Mouse (Mus musculus) forebrain, embryonic 13.5 days (tissue): Measurements from ENCODE around the gene Retreg1. TPM values are rescaled to one million over a fixed set of nuclear protein-coding genes. Genes with fewer than 3 reads are reported as not detected.

Source experiments
- ATAC-seq: fragments of 200-750 bp; cut with Nextera tagmentation; 2 replicates; pipeline ENCODE4 v1.8.0; 2017
- H3K27ac ChIP-seq: fragments of 300-500 bp; sonication (generic); 2 replicates; pipeline ENCODE4 v1.5.1; 2015; ENCODE audit warnings: inconsistent platforms, mild to moderate bottlenecking, moderate library complexity
- H3K27me3 ChIP-seq: fragments of 300-500 bp; sonication (generic); 2 replicates; pipeline ENCODE4 v1.6.1; 2015; ENCODE audit warnings: mild to moderate bottlenecking, inconsistent platforms
- H3K36me3 ChIP-seq: fragments of 300-500 bp; sonication (generic); 2 replicates; pipeline ENCODE4 v1.6.1; 2015; ENCODE audit warnings: mild to moderate bottlenecking, inconsistent platforms; ENCODE audit not compliant: poor library complexity, severe bottlenecking
- H3K4me1 ChIP-seq: fragments of 300-500 bp; sonication (generic); 2 replicates; pipeline ENCODE4 v1.6.1; 2015; ENCODE audit warnings: inconsistent platforms
- H3K4me2 ChIP-seq: fragments of 300-500 bp; sonication (generic); 2 replicates; pipeline ENCODE4 v1.6.1; 2015; ENCODE audit warnings: inconsistent platforms, mild to moderate bottlenecking, moderate library complexity
- H3K4me3 ChIP-seq: fragments of 300-500 bp; sonication (generic); 2 replicates; pipeline ENCODE4 v1.5.1; 2015; ENCODE audit warnings: mild to moderate bottlenecking, inconsistent platforms
- H3K9ac ChIP-seq: fragments of 300-500 bp; sonication (generic); 2 replicates; pipeline ENCODE4 v1.6.1; 2015; ENCODE audit warnings: mild to moderate bottlenecking, inconsistent platforms
- H3K9me3 ChIP-seq: fragments of 300-500 bp; sonication (generic); replicated peaks from 2 replicates; pipeline ENCODE4 v1.6.1; 2016; ENCODE audit warnings: inconsistent platforms
- WGBS: fragments of 180-500 bp; shearing (Covaris S2); methylation state at CpG from one replicate; pipeline ENCODE4 v1.1.7; 2015; 5-methylcytosine and 5-hydroxymethylcytosine counted together
- polyA plus RNA-seq: library from polyadenylated mRNA; unstranded; fragments of >200 nt; fragmentation: Nextera tagmentation; extraction: Ambion mirVana; gene quantifications from 2 replicates; pipeline ENCODE4 v1.2.1, GENCODE M21; 2015

The Retreg1 gene
- polyA plus RNA-seq, 1 experiment from 2014 or later, result 3.5 TPM

DNA sequence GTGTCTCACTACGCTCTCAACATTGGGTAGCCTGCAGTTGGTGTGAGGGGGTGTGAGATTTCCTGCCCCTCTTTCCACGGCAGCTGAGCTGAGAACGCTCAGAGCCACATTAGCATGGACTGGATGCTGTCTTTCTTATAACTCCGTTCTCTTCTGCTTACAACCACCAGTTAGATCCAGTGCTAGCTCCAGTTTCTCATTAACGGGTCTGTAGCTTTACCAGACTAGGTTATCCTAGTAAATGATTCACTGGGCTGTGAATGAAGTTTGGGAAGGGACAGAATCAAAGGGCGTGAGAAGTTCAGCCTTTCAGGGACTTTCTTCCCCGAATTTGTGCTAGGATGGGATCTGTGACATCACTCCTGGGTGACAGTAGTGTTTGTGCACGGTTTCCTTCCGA, 70.7 kb downstream of the Retreg1 start:
- H3K27me3 ChIP-seq, result no peaks in the 10 kb centered on the region
- no peak overlapping the region for H3K4me3 ChIP-seq
- no peaks in the 10 kb centered on the region for H3K9me3 ChIP-seq
- no peak for ATAC-seq
- WGBS, result 89% methylated on average over 9 of the region's 9 CpGs
- H3K4me1 ChIP-seq, result peaks cover 8% of the 10 kb centered on the region
- H3K36me3 ChIP-seq, result no peaks in the 10 kb centered on the region
- no peak overlapping the region for H3K9ac ChIP-seq
- H3K27ac ChIP-seq, result no peak overlapping the region
- H3K4me2 ChIP-seq, result no peak overlapping the region

DNA sequence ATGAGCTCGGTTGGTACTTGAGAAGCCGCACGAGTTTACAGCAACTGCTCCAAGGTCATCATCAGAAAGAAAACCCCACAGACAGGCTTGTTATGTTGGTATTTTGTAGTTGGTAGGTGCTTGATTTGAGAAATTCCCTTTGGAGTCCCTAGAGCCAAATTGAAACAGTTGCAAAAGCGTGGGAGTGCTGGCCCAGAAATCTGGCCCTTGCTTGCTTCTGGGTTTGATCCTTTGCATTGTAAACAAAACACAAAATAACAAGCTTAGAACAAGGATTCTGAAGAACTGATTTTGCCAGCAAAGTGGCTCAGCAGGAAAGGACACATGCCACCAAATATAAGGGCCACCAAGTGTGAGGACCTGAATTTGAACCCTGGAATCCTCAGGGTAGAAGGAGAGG, 71.2 kb downstream of the Retreg1 start:
- Histone ChIP-seq H3K9ac (no peak overlapping the region), H3K4me3 (no peak overlapping the region), H3K27ac (no peak overlapping the region), H3K27me3 (no peaks in the 10 kb centered on the region), H3K4me2 (no peak overlapping the region), H3K4me1 (peaks cover 8% of the 10 kb centered on the region), H3K36me3 (no peaks in the 10 kb centered on the region), H3K9me3 (no peaks in the 10 kb centered on the region)
- 90% methylated on average over 4 of the region's 4 CpGs for WGBS
- no peak for ATAC-seq

- Histone ChIP-seq H3K4me1 (peaks cover 8% of the 10 kb centered on the region), H3K4me3 (no peak overlapping the region), H3K27me3 (no peaks in the 10 kb centered on the region), H3K9ac (no peak overlapping the region), H3K27ac (no peak overlapping the region), H3K9me3 (no peaks in the 10 kb centered on the region), H3K36me3 (no peaks in the 10 kb centered on the region), H3K4me2 (no peak overlapping the region)
- 58% methylated on average over 10 of the region's 10 CpGs for WGBS
- no peak for ATAC-seq
These were observed 72.0 kb downstream of the Retreg1 start for GRCm38 (mm10) chr15:25915013-25915412.

DNA sequence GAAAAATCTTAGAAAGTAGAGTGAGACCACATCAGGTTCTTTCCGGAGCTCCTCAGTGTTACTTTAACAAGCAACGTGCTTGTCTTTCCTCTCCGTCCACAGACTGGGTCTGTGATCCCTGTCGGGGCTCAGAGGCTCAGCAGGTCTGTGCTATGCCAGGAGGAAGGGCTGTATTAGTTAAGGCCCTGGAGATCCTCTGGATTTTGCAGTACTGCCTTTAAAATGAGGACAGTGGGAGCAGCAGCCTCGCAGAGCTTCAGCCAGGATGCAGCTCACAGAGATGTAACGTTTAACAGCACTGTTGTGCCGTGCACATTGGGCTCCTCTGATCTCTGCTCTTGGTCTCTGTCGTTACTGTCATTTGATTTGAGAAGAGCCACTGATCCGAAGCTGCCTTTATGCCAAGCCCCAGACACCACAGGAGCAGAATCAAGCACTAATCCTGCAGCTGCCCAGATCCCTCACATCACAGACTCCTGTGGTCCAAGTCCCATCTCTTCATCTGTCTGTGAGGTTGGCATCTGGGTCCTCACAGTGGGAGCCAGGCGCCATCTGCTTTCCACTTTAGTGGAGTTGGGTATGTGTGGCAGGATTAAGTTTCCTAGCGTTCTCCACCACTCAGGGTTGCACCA, 72.7 kb downstream of the Retreg1 start:
- ATAC-seq, result peak; percentile 50
- H3K27me3 ChIP-seq, result no peaks in the 10 kb centered on the region
- WGBS, result 50% methylated on average over 11 of the region's 11 CpGs
- no peak overlapping the region for H3K4me3 ChIP-seq
- H3K4me2 ChIP-seq, result no peak overlapping the region
- peak overlapping the region; percentile 14; the same call in 1 of the 2 replicates for H3K27ac ChIP-seq
- no peaks in the 10 kb centered on the region for H3K9me3 ChIP-seq
- no peaks in the 10 kb centered on the region for H3K36me3 ChIP-seq
- no peak overlapping the region for H3K9ac ChIP-seq
- H3K4me1 ChIP-seq, result peaks cover under 1% of the 10 kb centered on the region; the same call in 1 of the 2 replicates

DNA sequence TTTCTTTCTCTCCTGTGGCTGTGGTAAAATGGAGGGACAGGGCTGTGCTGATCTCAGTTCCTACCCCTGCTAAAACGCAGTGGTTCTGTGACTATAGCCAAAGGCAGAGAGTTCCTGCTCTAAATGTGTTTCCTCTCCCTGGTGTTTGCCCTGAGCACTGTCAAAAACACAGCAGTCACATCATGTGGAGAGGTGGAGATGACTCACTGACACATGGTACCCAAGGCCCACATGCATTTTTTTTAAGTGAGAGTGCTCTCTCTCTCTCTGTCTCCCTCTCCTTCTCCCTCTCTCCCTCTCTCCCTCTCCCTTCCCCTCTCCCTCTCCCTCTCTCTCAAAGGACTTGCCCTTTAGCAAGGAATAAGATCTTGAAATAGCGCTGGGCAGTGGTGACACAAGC, 73.3 kb downstream of the Retreg1 start:
- 75% methylated on average over 2 of the region's 2 CpGs for WGBS
- no peak overlapping the region for H3K27ac ChIP-seq
- no peak overlapping the region for H3K9ac ChIP-seq
- no peak for ATAC-seq
- no peak overlapping the region for H3K4me2 ChIP-seq
- H3K4me1 ChIP-seq, result no peaks in the 10 kb centered on the region
- no peaks in the 10 kb centered on the region for H3K9me3 ChIP-seq
- H3K4me3 ChIP-seq, result no peak overlapping the region
- no peaks in the 10 kb centered on the region for H3K36me3 ChIP-seq
- H3K27me3 ChIP-seq, result no peaks in the 10 kb centered on the region

DNA sequence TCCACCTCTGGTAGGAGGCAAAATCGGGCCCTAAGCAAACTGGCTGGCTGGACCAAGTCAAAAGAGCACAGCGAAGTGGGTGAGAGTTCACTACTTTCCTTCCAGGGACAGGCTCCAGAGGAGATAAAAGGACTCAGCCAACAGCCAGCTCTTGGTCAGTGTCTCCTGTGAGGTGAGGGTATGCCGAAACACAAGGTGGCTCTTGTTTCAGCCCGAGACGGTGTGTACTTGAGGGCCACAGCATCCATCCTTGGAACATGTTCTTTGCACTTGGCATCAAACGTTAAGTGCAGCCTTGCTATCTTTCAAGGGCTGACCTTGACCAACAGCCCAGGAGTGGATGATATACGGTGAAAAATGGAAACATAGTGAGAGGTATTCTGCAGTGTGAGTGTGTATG, 75.7 kb downstream of the Retreg1 start:
- 94% methylated on average over 7 of the region's 7 CpGs for WGBS
- Histone ChIP-seq H3K27me3 (no peaks in the 10 kb centered on the region), H3K4me3 (no peak overlapping the region), H3K9ac (no peak overlapping the region), H3K36me3 (no peaks in the 10 kb centered on the region), H3K9me3 (no peaks in the 10 kb centered on the region), H3K27ac (no peak overlapping the region), H3K4me1 (no peaks in the 10 kb centered on the region), H3K4me2 (no peak overlapping the region)
- no peak for ATAC-seq

DNA sequence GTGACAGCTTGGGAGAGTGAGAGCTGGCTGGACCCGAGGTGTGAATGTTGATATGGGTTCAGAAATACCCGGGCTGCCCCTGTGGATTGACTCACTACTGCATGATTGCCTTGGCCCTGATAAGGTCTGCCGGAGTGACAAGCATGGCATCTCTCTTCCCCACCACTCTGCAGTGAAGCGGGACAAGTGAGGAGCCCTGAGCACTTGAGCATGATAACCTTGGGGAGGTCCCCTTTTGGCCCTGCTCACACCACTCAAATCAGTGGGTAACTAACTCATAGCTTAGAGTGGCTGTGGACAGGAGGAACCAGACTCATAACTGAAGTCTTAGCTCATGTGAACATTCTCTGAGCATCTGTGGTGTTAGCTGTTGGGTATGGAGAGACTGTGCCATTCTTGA, 77.0 kb downstream of the Retreg1 start:
- Histone ChIP-seq H3K9me3 (no peaks in the 10 kb centered on the region), H3K9ac (no peak overlapping the region), H3K36me3 (no peaks in the 10 kb centered on the region), H3K4me1 (no peaks in the 10 kb centered on the region), H3K27ac (no peak overlapping the region), H3K4me3 (no peak overlapping the region), H3K4me2 (no peak overlapping the region), H3K27me3 (no peaks in the 10 kb centered on the region)
- no peak for ATAC-seq
- 85% methylated on average over 4 of the region's 4 CpGs for WGBS

DNA sequence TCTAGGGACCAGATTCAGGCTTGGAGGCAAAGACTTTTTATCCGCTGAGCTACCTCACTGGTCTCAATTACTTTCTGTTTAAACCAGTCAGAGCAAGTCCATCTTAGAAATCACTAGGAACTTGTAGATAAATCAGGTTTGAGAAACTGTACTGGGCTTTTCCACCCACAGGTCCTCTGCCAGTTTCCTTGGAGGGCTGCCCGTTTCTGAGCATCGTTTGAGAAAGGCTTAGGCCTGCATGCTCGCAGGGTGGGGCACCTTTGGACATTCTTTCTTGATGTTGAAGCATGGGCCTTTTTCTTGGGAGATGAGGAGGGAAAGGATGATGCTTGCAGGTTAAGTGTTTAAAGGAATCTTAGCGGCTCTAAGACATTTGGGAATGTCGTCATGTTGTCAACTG, 77.9 kb downstream of the Retreg1 start:
- no peaks in the 10 kb centered on the region for H3K36me3 ChIP-seq

GRCm38 (mm10) chr15:25922007-25922406, 79.0 kb downstream of the Retreg1 start:
- WGBS, result 62% methylated on average over 2 of the region's 2 CpGs
- Histone ChIP-seq H3K9ac (no peak overlapping the region), H3K27ac (no peak overlapping the region), H3K4me1 (no peaks in the 10 kb centered on the region), H3K9me3 (no peaks in the 10 kb centered on the region), H3K4me2 (no peak overlapping the region), H3K27me3 (no peaks in the 10 kb centered on the region), H3K4me3 (no peak overlapping the region), H3K36me3 (no peaks in the 10 kb centered on the region)
- no peak for ATAC-seq

More for the DNA sequence above, 77.9 kb downstream of the Retreg1 start:
- H3K27ac ChIP-seq, result no peak overlapping the region
- H3K9me3 ChIP-seq, result no peaks in the 10 kb centered on the region
- 97% methylated on average over 6 of the region's 6 CpGs for WGBS
- ATAC-seq, result no peak
- no peak overlapping the region for H3K4me3 ChIP-seq
- no peak overlapping the region for H3K9ac ChIP-seq
- no peaks in the 10 kb centered on the region for H3K4me1 ChIP-seq
- no peak overlapping the region for H3K4me2 ChIP-seq
- no peaks in the 10 kb centered on the region for H3K27me3 ChIP-seq

GRCm38 (mm10) chr15:25923916-25924315, 80.9 kb downstream of the Retreg1 start:
- no peak for ATAC-seq
- H3K4me3 ChIP-seq, result no peak overlapping the region

DNA sequence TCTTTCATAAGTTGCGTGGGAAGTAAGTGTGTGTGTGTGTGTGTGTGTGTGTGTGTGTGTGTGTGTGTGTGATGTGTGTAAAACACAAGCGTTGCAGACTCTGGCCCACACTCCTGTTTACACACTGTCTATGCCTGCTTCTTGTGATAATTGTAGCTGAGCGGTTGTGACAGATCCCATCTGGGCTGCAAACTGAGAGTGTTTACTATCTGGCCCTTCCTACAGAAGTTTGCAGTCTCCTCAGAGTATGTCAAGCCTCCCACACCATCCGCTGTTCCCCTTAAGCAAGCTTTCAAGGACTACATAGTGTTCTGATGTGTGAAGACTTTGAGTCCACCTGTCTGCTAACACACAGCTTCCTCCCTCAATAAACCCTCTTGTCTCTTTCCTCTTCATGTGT, 83.2 kb downstream of the Retreg1 start:
- Histone ChIP-seq H3K36me3 (no peaks in the 10 kb centered on the region), H3K4me1 (no peaks in the 10 kb centered on the region), H3K9me3 (no peaks in the 10 kb centered on the region), H3K4me2 (no peak overlapping the region), H3K27me3 (no peaks in the 10 kb centered on the region), H3K9ac (no peak overlapping the region), H3K4me3 (no peak overlapping the region), H3K27ac (no peak overlapping the region)
- WGBS, result 94% methylated on average over 4 of the region's 4 CpGs
- ATAC-seq, result 0 out of 2 replicates have a peak, but pooled peaks have one; percentile 33

More at GRCm38 (mm10) chr15:25923916-25924315, 80.9 kb downstream of the Retreg1 start:
- Histone ChIP-seq H3K27me3 (no peaks in the 10 kb centered on the region), H3K4me1 (no peaks in the 10 kb centered on the region), H3K27ac (no peak overlapping the region), H3K9me3 (no peaks in the 10 kb centered on the region), H3K4me2 (no peak overlapping the region), H3K36me3 (no peaks in the 10 kb centered on the region), H3K9ac (no peak overlapping the region)
- WGBS, result 76% methylated on average over 8 of the region's 8 CpGs

DNA sequence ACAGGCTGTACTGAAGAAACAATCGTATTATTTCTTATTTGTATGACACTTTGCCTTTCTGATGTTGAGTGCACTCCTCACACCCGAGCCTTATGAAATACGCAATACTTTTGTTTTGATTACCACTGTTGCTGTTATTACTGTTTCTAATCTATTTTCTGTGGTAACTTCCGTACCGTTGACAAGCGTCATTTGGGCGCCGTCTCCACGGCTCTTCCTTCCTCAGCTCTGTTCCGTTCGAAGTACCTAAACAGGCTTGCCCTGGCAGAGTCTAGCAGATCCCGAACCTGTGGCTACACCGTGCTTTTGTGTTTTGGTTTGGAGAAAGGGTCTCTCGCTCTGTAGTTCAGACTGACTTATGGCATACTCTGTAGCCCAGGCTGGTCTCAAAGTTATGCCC, 84.1 kb downstream of the Retreg1 start:
- Histone ChIP-seq H3K9ac (no peak overlapping the region), H3K4me3 (no peak overlapping the region), H3K9me3 (no peaks in the 10 kb centered on the region), H3K36me3 (no peaks in the 10 kb centered on the region), H3K4me2 (no peak overlapping the region), H3K27me3 (no peaks in the 10 kb centered on the region), H3K4me1 (no peaks in the 10 kb centered on the region), H3K27ac (no peak overlapping the region)
- no peak for ATAC-seq
- WGBS, result 93% methylated on average over 14 of the region's 14 CpGs

DNA sequence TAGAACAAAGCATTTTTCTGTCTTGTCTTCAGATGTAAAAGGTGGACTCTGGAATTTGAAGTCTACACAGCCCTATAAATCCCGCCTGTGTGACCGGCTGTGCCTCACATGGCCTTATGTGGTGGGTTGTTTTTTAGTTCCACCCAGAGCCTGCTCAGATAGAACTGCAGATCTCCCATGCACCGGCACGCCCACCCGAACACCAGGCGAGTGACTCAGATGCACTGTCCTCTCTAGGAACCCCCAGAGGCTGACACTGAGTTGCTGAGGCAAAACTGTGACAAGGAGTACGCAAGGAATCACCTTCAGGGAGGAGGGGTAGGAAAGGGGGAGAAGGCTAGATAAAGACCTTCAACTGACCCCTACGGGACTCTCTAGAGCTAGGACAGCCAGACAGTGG, 85.0 kb downstream of the Retreg1 start:
- no peaks in the 10 kb centered on the region for H3K27me3 ChIP-seq
- 90% methylated on average over 8 of the region's 8 CpGs for WGBS
- no peaks in the 10 kb centered on the region for H3K36me3 ChIP-seq
- H3K9me3 ChIP-seq, result no peaks in the 10 kb centered on the region
- peaks cover 2% of the 10 kb centered on the region; the same call in 1 of the 2 replicates for H3K4me1 ChIP-seq
- H3K27ac ChIP-seq, result no peak overlapping the region
- no peak overlapping the region for H3K9ac ChIP-seq
- H3K4me3 ChIP-seq, result no peak overlapping the region
- no peak for ATAC-seq
- H3K4me2 ChIP-seq, result no peak overlapping the region
